Mouse (Mus musculus) G1E (cell line): ENCODE data around the gene Pde4a.

Experiments used
- CTCF ChIP-seq: IDR thresholded peaks from 2 replicates; pipeline ENCODE4 v1.5.1; 2012; ENCODE audit warnings: low read depth, low read length, inconsistent platforms, mixed read lengths
- GATA1 ChIP-seq: IDR thresholded peaks from 2 replicates; pipeline ENCODE4 v1.6.1; 2012; ENCODE audit warnings: borderline replicate concordance, low read length, inconsistent platforms, mixed read lengths
- GATA2 ChIP-seq: IDR thresholded peaks from 2 replicates; pipeline ENCODE4 v1.6.1; 2012; ENCODE audit warnings: low read depth, low read length, inconsistent platforms, borderline replicate concordance
- POLR2AphosphoS5 ChIP-seq: IDR thresholded peaks from 2 replicates; pipeline ENCODE4 v1.6.1; 2012; ENCODE audit warnings: low read depth, low read length, inconsistent platforms; ENCODE audit not compliant: insufficient replicate concordance
- TAL1 ChIP-seq: conservative IDR thresholded peaks from 2 replicates; pipeline ENCODE4 v1.6.1; 2012; ENCODE audit warnings: low read depth, low read length, inconsistent platforms, mixed read lengths

DNA sequence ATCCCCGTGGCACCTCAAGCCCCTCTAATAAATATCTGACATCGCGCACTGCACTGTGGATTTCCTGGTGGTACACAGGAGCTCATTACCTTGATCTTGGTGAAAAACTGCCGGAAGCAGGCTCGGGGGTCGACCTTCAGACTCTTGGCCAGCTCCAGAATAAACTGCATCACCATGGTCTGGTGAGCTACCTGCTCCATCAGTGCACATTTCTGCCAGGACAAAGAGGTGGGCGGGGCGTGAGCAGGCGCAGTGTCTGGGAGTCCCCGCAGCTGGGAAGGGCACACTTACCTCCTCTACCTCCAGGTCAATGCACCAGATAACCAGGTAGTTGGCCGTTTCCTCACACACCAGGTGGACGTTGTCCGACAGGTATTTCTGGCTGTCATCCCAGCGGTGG lies 23.6 kb upstream of the Pde4a start:
- no peak for TF ChIP-seq POLR2AphosphoS5
- TF ChIP-seq CTCF: no peak
- no peak for TF ChIP-seq TAL1
- TF ChIP-seq GATA1: no peak
- no peak for TF ChIP-seq GATA2
